Mouse (Mus musculus): ENCODE measurements around the gene Tuft1. TPM values are rescaled to one million over a fixed set of nuclear protein-coding genes. Genes with fewer than 3 reads are reported as not detected.

Tuft1 gene
- polyA plus RNA-seq, 1 experiment from 2014 or later = 5.6 TPM

Other genes starting within 250 kb of the Tuft1 start
- 39.2 and 43.5 TPM in 2 replicates for gene Tdrkh, start 245.6 kb downstream of the Tuft1 start, polyA plus RNA-seq (2015; fragmentation: Nextera tagmentation; extraction: Ambion mirVana)
- 61.8 and 63.3 TPM in 2 replicates for gene Mrpl9, start 215.6 kb downstream of the Tuft1 start, polyA plus RNA-seq (2015; fragmentation: Nextera tagmentation; extraction: Ambion mirVana)
- gene Oaz3, start 215.0 kb downstream of the Tuft1 start, polyA plus RNA-seq (2015; fragmentation: Nextera tagmentation; extraction: Ambion mirVana) = 0.78 and 0.97 TPM in 2 replicates
- 157 and 210 TPM in 2 replicates for gene Celf3, start 180.6 kb downstream of the Tuft1 start, polyA plus RNA-seq (2015; fragmentation: Nextera tagmentation; extraction: Ambion mirVana)
- 14.1 and 16.1 TPM in 2 replicates for gene Riiad1, start 178.5 kb downstream of the Tuft1 start, polyA plus RNA-seq (2015; fragmentation: Nextera tagmentation; extraction: Ambion mirVana)
- gene Snx27, start 76.2 kb downstream of the Tuft1 start, polyA plus RNA-seq (2015; fragmentation: Nextera tagmentation; extraction: Ambion mirVana) = 96.2 and 96.6 TPM in 2 replicates
- not detected in 2 replicates for gene Gm10972, start 15.8 kb downstream of the Tuft1 start, polyA plus RNA-seq (2015; fragmentation: Nextera tagmentation; extraction: Ambion mirVana)
- 0.35 and 1.3 TPM in 2 replicates for gene Selenbp2, start 34.7 kb upstream of the Tuft1 start, polyA plus RNA-seq (2015; fragmentation: Nextera tagmentation; extraction: Ambion mirVana)
- gene Cgn, start 127.6 kb upstream of the Tuft1 start, polyA plus RNA-seq (2015; fragmentation: Nextera tagmentation; extraction: Ambion mirVana) = 15.5 and 17.3 TPM in 2 replicates
- 17.1 and 18.4 TPM in 2 replicates for gene Pogz, start 178.7 kb upstream of the Tuft1 start, polyA plus RNA-seq (2015; fragmentation: Nextera tagmentation; extraction: Ambion mirVana)
- gene Psmb4, start 228.1 kb upstream of the Tuft1 start, polyA plus RNA-seq (2015; fragmentation: Nextera tagmentation; extraction: Ambion mirVana) = 371 and 373 TPM in 2 replicates